Mouse (Mus musculus): ENCODE measurements around the gene Gale. TPM values are rescaled to one million over a fixed set of nuclear protein-coding genes. Genes with fewer than 3 reads are reported as not detected.

Gene Gale
- total RNA-seq, 1 experiment, result 33.0 TPM

DNA sequence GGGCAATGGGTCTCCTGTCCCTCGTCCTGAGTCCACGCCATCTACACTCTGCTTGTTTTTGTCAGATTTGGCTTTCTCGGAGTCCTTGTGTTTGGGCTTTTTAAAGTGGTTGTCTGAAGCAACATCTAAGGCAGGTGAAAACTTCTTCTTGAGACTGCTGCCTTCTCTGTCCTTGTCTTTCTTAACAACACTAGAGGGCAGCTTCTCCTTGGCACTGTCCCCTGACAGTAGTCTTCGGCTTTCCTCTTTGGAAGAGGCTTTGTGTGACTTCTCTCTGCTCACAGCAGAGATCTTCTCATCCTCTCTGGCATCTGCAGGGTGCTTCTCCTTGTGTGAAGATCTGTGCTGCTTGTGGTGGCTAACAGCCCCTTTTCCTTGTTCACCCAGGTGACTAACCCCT is 47.1 kb downstream of the Gale start:
- no peak for TF ChIP-seq HCFC1 (IDR thresholded peaks at IDR 0.05; ENCODE audit: borderline replicate concordance, insufficient read depth, low read length)
- Histone ChIP-seq H3K4me3 (ENCODE audit: insufficient read depth in 1 of 2, low read depth in 1 of 2, low read length in 2 of 2, poor library complexity in 1 of 2, severe bottlenecking in 1 of 2) (no peak overlapping the region), H3K4me1 (ENCODE audit: control insufficient read depth in 2 of 2, insufficient read depth in 2 of 2, low read length in 2 of 2, poor library complexity in 1 of 2) (no peaks in the 10 kb centered on the region), H3K27ac (ENCODE audit: insufficient read depth, low read depth, low read length, poor library complexity, severe bottlenecking) (no peak overlapping the region), H3K36me3 (ENCODE audit: control insufficient read depth, insufficient read depth, low read length, poor library complexity, severe bottlenecking) (peaks cover 45% of the 10 kb centered on the region), H3K9me3 (ENCODE audit: control insufficient read depth, insufficient read depth, low read depth, low read length) (no peaks in the 10 kb centered on the region), H3K9ac (ENCODE audit: insufficient read depth, low read depth, low read length, poor library complexity, severe bottlenecking) (no peak overlapping the region)
- no peak for DNase-seq (ENCODE audit: low read depth, low spot score)
- in situ Hi-C loops (cut with MboI; ENCODE audit: low sequenced_read_pairs in 2 of 2, unreplicated experiment in 2 of 2), result no loop called here

DNA sequence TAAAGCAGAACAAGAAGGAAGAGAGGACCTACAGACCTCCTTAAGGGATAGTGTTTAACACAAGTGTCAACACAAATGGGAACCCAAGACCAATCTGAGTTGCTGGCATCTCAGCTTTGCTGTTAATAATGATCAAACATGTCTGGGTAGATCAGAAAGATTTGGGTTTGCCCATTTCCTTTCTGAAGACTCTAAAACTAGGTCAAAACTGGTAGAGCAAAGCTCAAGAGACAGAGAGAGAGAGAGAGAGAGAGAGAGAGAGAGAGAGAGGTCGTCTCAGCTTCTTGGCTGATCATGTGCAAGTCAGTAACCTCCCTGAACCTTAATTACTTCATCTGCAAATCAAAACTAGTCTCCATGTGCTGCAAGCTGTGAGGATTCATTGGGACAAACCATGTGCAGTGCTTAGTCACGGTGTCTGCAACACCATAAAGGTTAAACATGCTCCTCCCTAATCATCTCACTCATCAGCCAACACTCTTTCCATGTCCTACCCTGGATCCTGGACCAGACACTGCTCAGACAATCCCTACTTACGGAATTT is 52.6 kb downstream of the Gale start:
- in situ Hi-C loops (cut with MboI; ENCODE audit: low sequenced_read_pairs in 2 of 2, unreplicated experiment in 2 of 2), result no loop called here
- Histone ChIP-seq H3K27ac (ENCODE audit: insufficient read depth, low read depth, low read length, poor library complexity, severe bottlenecking) (no peak overlapping the region), H3K4me3 (ENCODE audit: insufficient read depth in 1 of 2, low read depth in 1 of 2, low read length in 2 of 2, poor library complexity in 1 of 2, severe bottlenecking in 1 of 2) (no peak overlapping the region), H3K9me3 (ENCODE audit: control insufficient read depth, insufficient read depth, low read depth, low read length) (no peaks in the 10 kb centered on the region), H3K9ac (ENCODE audit: insufficient read depth, low read depth, low read length, poor library complexity, severe bottlenecking) (peak overlapping the region; percentile 32; the same call in 1 of the 2 replicates), H3K4me1 (ENCODE audit: control insufficient read depth in 2 of 2, insufficient read depth in 2 of 2, low read length in 2 of 2, poor library complexity in 1 of 2) (0 out of 4 replicates have a peak, but pooled peaks cover 2 to 4% of the 10 kb centered on the region in 2 experiments), H3K36me3 (ENCODE audit: control insufficient read depth, insufficient read depth, low read length, poor library complexity, severe bottlenecking) (peaks cover 7% of the 10 kb centered on the region)
- no peak for DNase-seq (ENCODE audit: low read depth, low spot score)
- TF ChIP-seq HCFC1 (IDR thresholded peaks at IDR 0.05; ENCODE audit: borderline replicate concordance, insufficient read depth, low read length), result no peak
- TF ChIP-seq ZC3H11A (IDR thresholded peaks at IDR 0.05; ENCODE audit: borderline replicate concordance, low read depth, low read length), result no peak
- no peak for TF ChIP-seq ZNF384 (IDR thresholded peaks at IDR 0.05; ENCODE audit: low read depth, low read length)
- no peak for TF ChIP-seq MAFK (IDR thresholded peaks at IDR 0.05; ENCODE audit: insufficient read depth, low read depth, low read length)
- no peak for TF ChIP-seq CHD2 (IDR thresholded peaks at IDR 0.05; ENCODE audit: low read depth, low read length)

Other genes with a start within 250 kb of the Gale start
- 0.36 and 0.37 TPM in 2 replicates for gene Il22ra1, start 235.6 kb upstream of the Gale start, total RNA-seq (2012; rRNA removed)
- gene Myom3, start 204.0 kb upstream of the Gale start, total RNA-seq (2012; rRNA removed), result 0.85 and 0.95 TPM in 2 replicates
- 167 and 178 TPM in 2 replicates for gene Srsf10, start 108.0 kb upstream of the Gale start, total RNA-seq (2012; rRNA removed)
- 27.6 and 35.4 TPM in 2 replicates for gene Pnrc2, start 89.9 kb upstream of the Gale start, total RNA-seq (2012; rRNA removed)
- gene Cnr2, start 68.3 kb upstream of the Gale start, total RNA-seq (2012; rRNA removed), result 0.04 and 0.05 TPM in 2 replicates
- 69.8 and 124 TPM in 2 replicates for gene Fuca1, start 43.0 kb upstream of the Gale start, total RNA-seq (2012; rRNA removed)
- gene Hmgcl, start 17.3 kb upstream of the Gale start, total RNA-seq (2012; rRNA removed), result 15.6 and 17.4 TPM in 2 replicates
- 23.8 and 33.0 TPM in 2 replicates for gene Lypla2, start 8.9 kb downstream of the Gale start, total RNA-seq (2012; rRNA removed)
- 35.3 and 41.6 TPM in 2 replicates for gene Pithd1, start 23.5 kb downstream of the Gale start, total RNA-seq (2012; rRNA removed)
- gene Eloa, start 58.0 kb downstream of the Gale start, total RNA-seq (2012; rRNA removed), result 14.0 and 21.4 TPM in 2 replicates
- gene Rpl11, start 89.7 kb downstream of the Gale start, total RNA-seq (2012; rRNA removed), result 1,283 and 1,442 TPM in 2 replicates
- gene Id3, start 179.8 kb downstream of the Gale start, total RNA-seq (2012; rRNA removed), result 78.8 and 126 TPM in 2 replicates
- 7.5 and 9.8 TPM in 2 replicates for gene E2f2, start 208.7 kb downstream of the Gale start, total RNA-seq (2012; rRNA removed)
- 4.7 and 8.1 TPM in 2 replicates for gene Asap3, start 242.6 kb downstream of the Gale start, total RNA-seq (2012; rRNA removed)

Data from ES-E14 (cell line).